Mouse (Mus musculus) lung, adult 2 months (tissue): ENCODE results near the gene Hmga2.

Experiments
- CTCF ChIP-seq: fragments of 200-500 bp; IDR thresholded peaks from 2 replicates; pipeline ENCODE4 v1.5.1; 2011; ENCODE audit warnings: mild to moderate bottlenecking, low read length, control low read depth; ENCODE audit not compliant: insufficient read depth
- POLR2A ChIP-seq: fragments of 200-500 bp; IDR thresholded peaks from 2 replicates; pipeline ENCODE4 v1.6.1; 2011; ENCODE audit warnings: low read depth, mild to moderate bottlenecking, control low read depth, low read length, borderline replicate concordance; ENCODE audit errors: extremely low read depth

- TF ChIP-seq CTCF (no peak), POLR2A (no peak)
Measured at GRCm38 (mm10) chr10:120449661-120450284, 26.5 kb downstream of the Hmga2 start.
